Mouse (Mus musculus) liver, adult 2 months (tissue): ENCODE measurements around the gene Arl16.

Experiments used
- CTCF ChIP-seq: fragments of 200-500 bp; IDR thresholded peaks from 2 replicates; pipeline ENCODE4 v1.5.1; 2011; ENCODE audit warnings: low read depth, low read length, control low read depth
- POLR2A ChIP-seq: fragments of 200-500 bp; IDR thresholded peaks from 2 replicates; pipeline ENCODE4 v1.6.1; 2011; ENCODE audit warnings: low read length, control low read depth; ENCODE audit not compliant: insufficient read depth; ENCODE audit errors: extremely low read depth

DNA sequence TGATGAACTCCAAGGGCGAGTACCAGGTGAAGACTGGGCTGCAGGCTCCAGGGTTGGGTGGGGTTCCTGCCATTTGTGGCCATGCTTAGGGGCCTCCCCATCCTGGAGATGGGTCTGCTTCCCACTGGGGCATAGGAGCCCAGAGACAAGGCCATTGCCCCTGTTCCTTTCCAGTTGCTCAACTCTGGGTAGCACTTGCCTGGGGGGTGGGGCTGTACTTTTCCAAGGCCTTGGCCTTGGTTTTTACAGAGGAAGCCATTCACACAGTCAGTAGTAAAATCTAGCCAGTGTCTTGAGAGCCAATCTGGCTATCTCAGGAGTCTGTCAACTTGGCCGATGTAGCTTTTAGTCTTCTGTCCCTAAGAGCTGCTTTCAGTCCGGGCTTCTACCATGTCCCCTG lies 30.0 kb upstream of the Arl16 start:
- TF ChIP-seq CTCF (no peak), POLR2A (no peak)
